Mouse (Mus musculus): ENCODE data around the gene Olfr1212. TPM values are rescaled to one million over a fixed set of nuclear protein-coding genes. Genes with fewer than 3 reads are reported as not detected.

Olfr1212 gene
- polyA plus RNA-seq (2015; fragmentation: Nextera tagmentation; extraction: Ambion mirVana): not detected in 2 replicates

DNA sequence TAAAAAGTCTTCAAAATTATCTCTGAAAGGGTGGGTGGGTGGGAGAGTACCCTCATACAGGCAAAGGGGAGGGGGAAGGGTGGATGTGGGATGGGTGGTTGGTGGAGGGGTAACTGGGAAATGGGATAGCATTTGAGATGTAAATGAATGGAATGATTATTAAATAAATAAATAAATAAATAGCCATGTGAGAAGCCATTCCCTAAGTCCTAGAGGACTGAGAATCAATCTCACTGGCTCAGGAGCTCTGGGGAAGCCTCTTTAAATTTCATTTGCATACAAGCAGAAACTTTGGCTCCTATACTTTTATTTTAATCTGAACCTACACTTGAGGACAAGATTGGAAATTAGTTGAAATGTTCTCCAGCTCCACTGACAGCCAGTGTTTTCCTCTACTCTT, at the start of gene Olfr1212:
Olfr1212 (plus strand) TSS at position 301 of the 400 bp plus-strand sequence.
- H3K27ac ChIP-seq (replicated peaks): no peak within 1 kb of the TSS
- H3K9ac ChIP-seq: no peak within 1 kb of the TSS
- no peak for ATAC-seq (ENCODE audit: insufficient read depth)
- H3K36me3 ChIP-seq (replicated peaks): no peaks in the 10 kb centered on the region
- H3K4me1 ChIP-seq (replicated peaks): no peaks in the 10 kb centered on the region
- no peak within 1 kb of the TSS for H3K4me2 ChIP-seq
- no peaks in the 10 kb centered on the region for H3K27me3 ChIP-seq
- no peak within 1 kb of the TSS for H3K4me3 ChIP-seq (replicated peaks)
- H3K9me3 ChIP-seq (replicated peaks): no peaks in the 10 kb centered on the region

DNA sequence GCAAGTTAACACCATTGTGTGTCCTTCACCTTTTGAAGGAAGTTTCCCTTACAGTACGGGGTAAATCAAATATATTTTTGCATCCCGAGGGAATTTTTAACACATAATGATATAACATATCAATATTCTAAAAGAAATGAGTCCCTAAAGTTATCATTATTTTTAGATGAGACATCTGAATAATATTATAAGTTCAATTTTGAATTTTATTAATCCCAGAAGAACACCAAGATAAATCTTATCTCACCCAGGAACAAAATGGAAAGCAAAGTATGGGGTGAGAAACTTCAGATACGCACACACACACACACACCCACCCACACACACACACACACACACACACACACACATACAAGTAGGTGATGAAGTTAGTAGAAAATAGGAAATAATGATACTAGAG, 38.7 kb upstream of the Olfr1212 start, which contains the start of gene Olfr1209:
Olfr1209 (minus strand) TSS at position 101 of the 400 bp plus-strand sequence.
- no peaks in the 10 kb centered on the region for H3K9me3 ChIP-seq (replicated peaks)
- no peaks in the 10 kb centered on the region for H3K27me3 ChIP-seq
- H3K4me3 ChIP-seq (replicated peaks): no peak within 1 kb of the TSS
- no peaks in the 10 kb centered on the region for H3K36me3 ChIP-seq (replicated peaks)
- no peaks in the 10 kb centered on the region for H3K4me1 ChIP-seq (replicated peaks)
- H3K4me2 ChIP-seq: no peak within 1 kb of the TSS
- H3K9ac ChIP-seq: no peak within 1 kb of the TSS
- no peak for ATAC-seq (ENCODE audit: insufficient read depth)
- WGBS (ENCODE audit: insufficient replicate concordance): 59% methylated on average over 3 of the region's 3 CpGs
- no peak within 1 kb of the TSS for H3K27ac ChIP-seq (replicated peaks)

DNA sequence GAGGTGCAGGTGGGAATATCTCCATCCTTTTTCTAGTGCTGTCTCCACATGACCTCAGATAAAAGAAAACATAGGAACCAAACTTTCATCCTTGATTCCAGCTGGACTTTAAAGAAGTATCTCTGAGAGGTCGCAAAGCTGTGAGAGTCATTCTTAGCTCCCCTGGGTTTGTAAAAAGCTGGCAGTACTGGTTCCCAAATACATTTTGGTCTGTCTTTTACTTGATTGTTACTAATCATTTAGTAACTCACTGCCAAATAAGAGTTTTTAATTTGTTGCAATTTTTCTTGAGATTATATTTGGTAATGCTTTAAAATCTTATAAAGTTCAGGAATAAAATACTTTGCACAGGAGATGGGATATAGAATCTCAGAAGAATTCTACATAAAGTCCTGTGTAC, 15.8 kb upstream of the Olfr1212 start, which contains the start of gene Olfr1211:
Olfr1211 (minus strand) TSS at position 101 of the 400 bp plus-strand sequence.
- no peak within 1 kb of the TSS for H3K9ac ChIP-seq
- no peak within 1 kb of the TSS for H3K4me3 ChIP-seq (replicated peaks)
- H3K4me1 ChIP-seq (replicated peaks): no peaks in the 10 kb centered on the region
- no peak within 1 kb of the TSS for H3K27ac ChIP-seq (replicated peaks)
- no peaks in the 10 kb centered on the region for H3K36me3 ChIP-seq (replicated peaks)
- ATAC-seq (ENCODE audit: insufficient read depth): no peak
- no peak within 1 kb of the TSS for H3K4me2 ChIP-seq
- WGBS (ENCODE audit: insufficient replicate concordance): 65% methylated on average over 1 of the region's 1 CpGs
- no peaks in the 10 kb centered on the region for H3K9me3 ChIP-seq (replicated peaks)
- H3K27me3 ChIP-seq: no peaks in the 10 kb centered on the region

DNA sequence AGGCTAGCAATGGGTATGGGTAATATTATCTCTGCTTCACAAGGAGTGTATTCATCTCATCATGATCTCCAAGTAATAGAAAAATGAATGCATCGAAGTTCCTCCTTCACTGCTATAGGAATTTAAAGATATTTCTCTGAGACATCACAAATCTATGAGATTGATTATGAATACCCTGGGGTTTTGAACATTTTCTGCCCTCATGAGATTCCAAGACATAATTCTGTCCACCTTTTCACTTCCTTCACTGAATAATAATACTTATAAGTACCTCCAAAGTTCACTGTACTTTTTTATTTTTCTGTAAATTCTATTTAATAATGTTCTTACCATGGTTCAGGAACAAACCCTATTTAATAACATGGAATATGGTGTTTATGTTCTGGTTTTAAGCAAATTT, 26.4 kb downstream of the Olfr1212 start, which contains the start of gene Gm13762:
Gm13762 (minus strand) TSS at position 101 of the 400 bp plus-strand sequence.
- ATAC-seq (ENCODE audit: insufficient read depth): no peak
- 46% methylated on average over 1 of the region's 1 CpGs for WGBS (ENCODE audit: insufficient replicate concordance)
- Histone ChIP-seq H3K9me3 (replicated peaks) (no peaks in the 10 kb centered on the region), H3K27ac (replicated peaks) (no peak within 1 kb of the TSS), H3K4me1 (replicated peaks) (no peaks in the 10 kb centered on the region), H3K4me2 (no peak within 1 kb of the TSS), H3K36me3 (replicated peaks) (no peaks in the 10 kb centered on the region), H3K4me3 (replicated peaks) (no peak within 1 kb of the TSS), H3K9ac (no peak within 1 kb of the TSS), H3K27me3 (no peaks in the 10 kb centered on the region)

DNA sequence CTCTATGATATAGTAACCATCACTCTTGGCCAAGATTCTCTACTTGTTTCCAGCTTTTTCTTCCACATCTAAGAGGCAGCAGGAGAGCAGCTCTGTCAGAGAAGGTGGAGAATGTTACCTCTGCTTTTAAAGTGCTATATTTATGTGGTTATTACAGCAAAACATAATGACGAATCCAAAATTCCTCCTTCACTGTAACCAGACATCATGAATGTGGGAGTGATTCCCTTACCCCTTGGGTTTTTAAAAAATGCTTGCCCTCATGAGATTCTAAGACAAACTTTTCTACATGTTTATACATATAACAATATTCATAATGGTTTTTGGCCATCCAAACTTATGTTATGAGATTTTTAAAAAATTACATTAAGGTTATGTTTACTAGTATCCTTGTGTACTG, 38.8 kb downstream of the Olfr1212 start, which contains the start of gene Olfr1214:
Olfr1214 (minus strand) TSS at position 101 of the 400 bp plus-strand sequence.
- H3K27ac ChIP-seq (replicated peaks): no peak within 1 kb of the TSS
- no peak within 1 kb of the TSS for H3K4me3 ChIP-seq (replicated peaks)
- ATAC-seq (ENCODE audit: insufficient read depth): no peak
- H3K36me3 ChIP-seq (replicated peaks): no peaks in the 10 kb centered on the region
- H3K4me1 ChIP-seq (replicated peaks): no peaks in the 10 kb centered on the region
- H3K27me3 ChIP-seq: no peaks in the 10 kb centered on the region
- H3K9ac ChIP-seq: no peak within 1 kb of the TSS
- H3K4me2 ChIP-seq: no peak within 1 kb of the TSS
- WGBS (ENCODE audit: insufficient replicate concordance): 64% methylated on average over 1 of the region's 1 CpGs
- no peaks in the 10 kb centered on the region for H3K9me3 ChIP-seq (replicated peaks)

DNA sequence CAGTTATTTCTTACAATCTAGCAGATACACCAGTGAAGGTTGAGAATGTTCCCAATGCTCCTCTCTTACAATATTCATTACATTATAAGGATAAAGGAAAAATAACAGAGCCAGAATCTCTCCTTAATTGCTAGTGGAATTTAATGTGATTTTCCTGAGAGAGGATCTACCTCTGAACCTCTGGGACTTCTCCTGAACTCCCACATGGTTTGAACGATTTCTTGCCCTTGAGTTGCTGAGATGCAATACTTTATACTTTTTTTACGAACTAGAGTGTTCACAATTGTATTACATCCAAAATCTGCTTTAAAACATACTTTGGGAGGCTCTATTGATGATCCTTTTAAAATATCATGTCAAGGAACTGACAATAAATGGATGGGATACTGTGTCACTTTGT, 53.1 kb downstream of the Olfr1212 start, which contains the start of gene Olfr1215:
Olfr1215 (minus strand) TSS at position 101 of the 400 bp plus-strand sequence.
- no peak within 1 kb of the TSS for H3K4me2 ChIP-seq
- no peaks in the 10 kb centered on the region for H3K4me1 ChIP-seq (replicated peaks)
- ATAC-seq (ENCODE audit: insufficient read depth): no peak
- no peak within 1 kb of the TSS for H3K27ac ChIP-seq (replicated peaks)
- no peak within 1 kb of the TSS for H3K9ac ChIP-seq
- no peak within 1 kb of the TSS for H3K4me3 ChIP-seq (replicated peaks)
- no peaks in the 10 kb centered on the region for H3K36me3 ChIP-seq (replicated peaks)
- 40% methylated on average over 2 of the region's 2 CpGs for WGBS (ENCODE audit: insufficient replicate concordance)
- H3K27me3 ChIP-seq: no peaks in the 10 kb centered on the region
- no peaks in the 10 kb centered on the region for H3K9me3 ChIP-seq (replicated peaks)

Other genes with a start within 250 kb of the Olfr1212 start
- not detected in 2 replicates for gene Olfr1196, start 249.4 kb upstream of the Olfr1212 start, polyA plus RNA-seq (2015; fragmentation: Nextera tagmentation; extraction: Ambion mirVana)
- not detected in 2 replicates for gene Olfr1197, start 221.6 kb upstream of the Olfr1212 start, polyA plus RNA-seq (2015; fragmentation: Nextera tagmentation; extraction: Ambion mirVana)
- not detected in 2 replicates for gene Olfr1198, start 202.6 kb upstream of the Olfr1212 start, polyA plus RNA-seq (2015; fragmentation: Nextera tagmentation; extraction: Ambion mirVana)
- gene Olfr1199, start 193.5 kb upstream of the Olfr1212 start, polyA plus RNA-seq (2015; fragmentation: Nextera tagmentation; extraction: Ambion mirVana): not detected in 2 replicates
- gene Olfr1200, start 183.5 kb upstream of the Olfr1212 start, polyA plus RNA-seq (2015; fragmentation: Nextera tagmentation; extraction: Ambion mirVana): not detected in 2 replicates
- gene Olfr1201, start 160.9 kb upstream of the Olfr1212 start, polyA plus RNA-seq (2015; fragmentation: Nextera tagmentation; extraction: Ambion mirVana): not detected in 2 replicates
- gene Olfr1202, start 139.5 kb upstream of the Olfr1212 start, polyA plus RNA-seq (2015; fragmentation: Nextera tagmentation; extraction: Ambion mirVana): not detected in 2 replicates
- not detected in 2 replicates for gene Olfr1205, start 124.2 kb upstream of the Olfr1212 start, polyA plus RNA-seq (2015; fragmentation: Nextera tagmentation; extraction: Ambion mirVana)
- gene Olfr1204, start 104.7 kb upstream of the Olfr1212 start, polyA plus RNA-seq (2015; fragmentation: Nextera tagmentation; extraction: Ambion mirVana): not detected in 2 replicates
- not detected in 2 replicates for gene Olfr1206, start 90.7 kb upstream of the Olfr1212 start, polyA plus RNA-seq (2015; fragmentation: Nextera tagmentation; extraction: Ambion mirVana)
- not detected in 2 replicates for gene Olfr1208, start 51.7 kb upstream of the Olfr1212 start, polyA plus RNA-seq (2015; fragmentation: Nextera tagmentation; extraction: Ambion mirVana)
- gene Olfr1209, start 38.8 kb upstream of the Olfr1212 start, polyA plus RNA-seq (2015; fragmentation: Nextera tagmentation; extraction: Ambion mirVana): not detected in 2 replicates
- gene Olfr1211, start 15.9 kb upstream of the Olfr1212 start, polyA plus RNA-seq (2015; fragmentation: Nextera tagmentation; extraction: Ambion mirVana): not detected in 2 replicates
- gene Gm13762, start 26.3 kb downstream of the Olfr1212 start, polyA plus RNA-seq (2015; fragmentation: Nextera tagmentation; extraction: Ambion mirVana): not detected in 2 replicates
- gene Olfr1214, start 38.7 kb downstream of the Olfr1212 start, polyA plus RNA-seq (2015; fragmentation: Nextera tagmentation; extraction: Ambion mirVana): not detected in 2 replicates
- gene Olfr1215, start 53.0 kb downstream of the Olfr1212 start, polyA plus RNA-seq (2015; fragmentation: Nextera tagmentation; extraction: Ambion mirVana): not detected in 2 replicates
- gene Olfr1216, start 64.4 kb downstream of the Olfr1212 start, polyA plus RNA-seq (2015; fragmentation: Nextera tagmentation; extraction: Ambion mirVana): not detected in 2 replicates
- gene Olfr1217, start 78.1 kb downstream of the Olfr1212 start, polyA plus RNA-seq (2015; fragmentation: Nextera tagmentation; extraction: Ambion mirVana): not detected in 2 replicates
- gene Olfr1218, start 107.2 kb downstream of the Olfr1212 start, polyA plus RNA-seq (2015; fragmentation: Nextera tagmentation; extraction: Ambion mirVana): not detected in 2 replicates
- gene Olfr1219, start 129.5 kb downstream of the Olfr1212 start, polyA plus RNA-seq (2015; fragmentation: Nextera tagmentation; extraction: Ambion mirVana): not detected in 2 replicates
- not detected in 2 replicates for gene Olfr1220, start 152.9 kb downstream of the Olfr1212 start, polyA plus RNA-seq (2015; fragmentation: Nextera tagmentation; extraction: Ambion mirVana)
- not detected in 2 replicates for gene Olfr1221, start 163.3 kb downstream of the Olfr1212 start, polyA plus RNA-seq (2015; fragmentation: Nextera tagmentation; extraction: Ambion mirVana)
- gene Olfr1222, start 179.1 kb downstream of the Olfr1212 start, polyA plus RNA-seq (2015; fragmentation: Nextera tagmentation; extraction: Ambion mirVana): not detected in 2 replicates
- gene Olfr1223, start 197.6 kb downstream of the Olfr1212 start, polyA plus RNA-seq (2015; fragmentation: Nextera tagmentation; extraction: Ambion mirVana): not detected in 2 replicates
- not detected in 2 replicates for gene Olfr1224-ps1, start 210.1 kb downstream of the Olfr1212 start, polyA plus RNA-seq (2015; fragmentation: Nextera tagmentation; extraction: Ambion mirVana)
- not detected in 2 replicates for gene Olfr1225, start 220.7 kb downstream of the Olfr1212 start, polyA plus RNA-seq (2015; fragmentation: Nextera tagmentation; extraction: Ambion mirVana)
- gene Olfr1226, start 246.1 kb downstream of the Olfr1212 start, polyA plus RNA-seq (2015; fragmentation: Nextera tagmentation; extraction: Ambion mirVana): not detected in 2 replicates

All from liver, embryonic 15.5 days (tissue).